Mouse (Mus musculus): ENCODE data around the gene Cpa4. TPM values are rescaled to one million over a fixed set of nuclear protein-coding genes. Genes with fewer than 3 reads are reported as not detected.

Cpa4 gene
- polyA plus RNA-seq, 1 experiment = 0.16 TPM

- 37% methylated on average over 8 of the region's 8 CpGs for WGBS
- DNase-seq = no peak
- no peak overlapping the region for H3K27ac ChIP-seq (ENCODE audit: insufficient read depth, low read length)
- H3K4me3 ChIP-seq (replicated peaks; ENCODE audit: insufficient read depth, low read depth, low read length) = no peak overlapping the region
- TF ChIP-seq CTCF (IDR thresholded peaks at IDR 0.05; ENCODE audit: borderline replicate concordance, insufficient read depth, low read depth, low read length) (no peak), POLR2A (IDR thresholded peaks at IDR 0.05; ENCODE audit: borderline replicate concordance, insufficient read depth, low read length) (no peak)
- no peaks in the 10 kb centered on the region for H3K27me3 ChIP-seq (ENCODE audit: control insufficient read depth, insufficient read depth, low read length)
- peaks cover 3% of the 10 kb centered on the region for H3K4me1 ChIP-seq (ENCODE audit: control insufficient read depth, insufficient read depth, low read length)
Observed at GRCm38 (mm10) chr6:30616491-30616941, 48.3 kb downstream of the Cpa4 start.

DNA sequence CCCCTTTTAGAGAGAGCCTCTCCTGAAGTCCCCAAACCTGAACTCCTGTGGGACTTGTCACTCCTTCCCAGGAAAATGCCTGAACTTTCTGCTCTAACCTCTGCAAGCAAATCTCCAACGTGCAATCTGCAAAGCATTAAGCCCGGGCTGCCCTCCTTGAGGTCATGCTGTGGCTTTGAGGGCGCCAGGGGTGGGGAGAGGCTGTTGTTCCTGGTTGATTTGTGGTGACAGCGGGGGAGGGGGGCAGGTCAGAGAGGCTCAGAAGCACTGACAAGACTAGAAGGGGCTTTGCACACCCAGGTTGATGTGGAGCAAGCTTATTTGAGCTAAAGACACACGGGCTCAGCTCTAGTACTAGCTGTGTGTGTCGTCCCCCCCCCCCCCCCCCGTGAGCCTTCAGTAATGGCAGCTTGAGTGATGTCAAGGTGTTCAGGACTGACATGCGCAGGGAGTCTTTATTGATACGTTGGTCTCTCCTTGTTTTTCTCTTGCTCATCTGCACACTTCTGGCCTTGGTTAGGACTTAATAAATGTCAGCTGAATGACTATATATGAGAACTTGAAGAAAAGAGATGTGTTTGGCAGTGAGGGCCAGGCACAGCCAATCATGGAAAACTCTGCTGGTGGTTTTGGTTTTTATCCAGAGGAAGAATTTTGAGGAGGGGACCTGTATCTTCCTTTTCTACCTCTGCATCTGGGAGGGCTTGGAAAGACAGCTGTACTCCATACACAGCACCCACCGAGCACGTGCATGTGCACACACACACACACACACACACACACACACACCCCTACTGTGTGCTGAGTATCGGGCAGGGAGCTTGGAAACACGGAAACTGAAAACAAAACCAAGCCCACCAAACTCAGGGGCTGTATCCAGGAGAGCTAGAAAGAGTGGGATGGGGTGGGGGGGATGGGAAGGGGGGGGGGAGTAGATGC is 49.1 kb downstream of the Cpa4 start:
- 19% methylated on average over 13 of the region's 13 CpGs for WGBS
- peak overlapping the region; percentile 28 for H3K4me3 ChIP-seq (replicated peaks; ENCODE audit: insufficient read depth, low read depth, low read length)
- no peak for TF ChIP-seq POLR2A (IDR thresholded peaks at IDR 0.05; ENCODE audit: borderline replicate concordance, insufficient read depth, low read length)
- no peak for TF ChIP-seq CTCF (IDR thresholded peaks at IDR 0.05; ENCODE audit: borderline replicate concordance, insufficient read depth, low read depth, low read length)
- H3K4me1 ChIP-seq (ENCODE audit: control insufficient read depth, insufficient read depth, low read length) = peaks cover 3% of the 10 kb centered on the region
- DNase-seq = no peak
- no peaks in the 10 kb centered on the region for H3K27me3 ChIP-seq (ENCODE audit: control insufficient read depth, insufficient read depth, low read length)
- H3K27ac ChIP-seq (ENCODE audit: insufficient read depth, low read length) = no peak overlapping the region

DNA sequence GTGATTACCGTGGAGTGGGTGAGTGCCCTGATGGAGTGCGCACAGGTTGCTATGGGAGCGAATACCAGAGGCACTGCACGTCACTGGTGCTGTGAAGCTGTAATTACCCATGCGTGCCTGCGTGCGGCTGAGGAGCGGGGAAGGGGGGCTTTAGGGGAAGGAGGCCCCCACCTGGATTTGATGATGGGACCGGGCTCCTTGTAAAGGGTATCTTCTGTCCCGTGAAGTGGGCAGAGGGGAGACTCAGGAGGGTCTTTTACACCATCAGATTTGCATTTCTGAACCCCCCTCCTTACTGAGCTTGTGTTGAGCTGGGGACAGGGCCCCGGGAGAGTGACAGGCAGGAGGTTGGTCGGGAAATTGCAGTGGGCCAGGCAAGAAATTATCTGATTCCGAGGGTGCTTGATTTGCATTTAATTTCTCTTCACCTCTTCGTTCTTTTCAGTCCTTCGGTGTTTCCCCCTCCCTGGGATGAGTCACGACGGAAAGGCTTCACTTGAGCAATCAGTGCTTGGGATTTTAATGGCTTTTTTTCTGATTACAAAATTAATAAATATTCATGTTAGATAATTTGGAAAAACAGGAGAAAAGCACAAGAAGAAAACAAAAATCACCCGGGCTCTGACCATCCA is 49.9 kb downstream of the Cpa4 start:
- TF ChIP-seq POLR2A (IDR thresholded peaks at IDR 0.05; ENCODE audit: borderline replicate concordance, insufficient read depth, low read length) (no peak), CTCF (IDR thresholded peaks at IDR 0.05; ENCODE audit: borderline replicate concordance, insufficient read depth, low read depth, low read length) (no peak)
- H3K27ac ChIP-seq (ENCODE audit: insufficient read depth, low read length) = no peak overlapping the region
- H3K27me3 ChIP-seq (ENCODE audit: control insufficient read depth, insufficient read depth, low read length) = no peaks in the 10 kb centered on the region
- H3K4me3 ChIP-seq (replicated peaks; ENCODE audit: insufficient read depth, low read depth, low read length) = peak overlapping the region; percentile 28
- 21% methylated on average over 18 of the region's 18 CpGs for WGBS
- H3K4me1 ChIP-seq (ENCODE audit: control insufficient read depth, insufficient read depth, low read length) = peaks cover 3% of the 10 kb centered on the region
- peak in 1 of 2 experiments; percentile 10 for DNase-seq

DNA sequence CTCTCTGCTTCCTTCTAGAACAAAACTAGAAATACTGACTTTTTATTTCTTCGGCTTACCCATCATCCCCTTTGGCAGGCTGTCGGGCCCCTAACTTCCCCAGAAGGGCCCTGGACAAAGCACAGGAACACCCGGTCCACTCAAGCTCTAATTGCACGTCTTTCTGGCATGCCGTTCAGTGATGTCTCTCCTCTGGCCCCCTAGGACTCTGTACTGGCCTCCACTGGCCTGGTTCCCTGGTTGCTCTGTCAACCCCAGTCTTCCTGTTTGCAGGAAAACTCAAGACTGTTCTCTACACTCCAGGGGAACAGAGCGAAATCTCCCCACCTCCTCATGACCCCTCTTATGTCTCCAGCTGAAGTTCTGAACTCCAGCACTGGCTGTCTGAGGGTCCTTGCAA is 50.6 kb downstream of the Cpa4 start:
- Histone ChIP-seq H3K27me3 (ENCODE audit: control insufficient read depth, insufficient read depth, low read length) (no peaks in the 10 kb centered on the region), H3K27ac (ENCODE audit: insufficient read depth, low read length) (no peak overlapping the region), H3K4me1 (ENCODE audit: control insufficient read depth, insufficient read depth, low read length) (peaks cover 3% of the 10 kb centered on the region), H3K4me3 (replicated peaks; ENCODE audit: insufficient read depth, low read depth, low read length) (no peak overlapping the region)
- no peak for DNase-seq
- WGBS = 61% methylated on average over 6 of the region's 6 CpGs
- TF ChIP-seq POLR2A (IDR thresholded peaks at IDR 0.05; ENCODE audit: borderline replicate concordance, insufficient read depth, low read length) = no peak
- no peak for TF ChIP-seq CTCF (IDR thresholded peaks at IDR 0.05; ENCODE audit: borderline replicate concordance, insufficient read depth, low read depth, low read length)

- no peak for DNase-seq
- no peak overlapping the region for H3K27ac ChIP-seq (ENCODE audit: insufficient read depth, low read length)
- TF ChIP-seq POLR2A (IDR thresholded peaks at IDR 0.05; ENCODE audit: borderline replicate concordance, insufficient read depth, low read length) = no peak
- TF ChIP-seq CTCF (IDR thresholded peaks at IDR 0.05; ENCODE audit: borderline replicate concordance, insufficient read depth, low read depth, low read length) = no peak
- peaks cover 3% of the 10 kb centered on the region for H3K4me1 ChIP-seq (ENCODE audit: control insufficient read depth, insufficient read depth, low read length)
- H3K27me3 ChIP-seq (ENCODE audit: control insufficient read depth, insufficient read depth, low read length) = no peaks in the 10 kb centered on the region
- H3K4me3 ChIP-seq (replicated peaks; ENCODE audit: insufficient read depth, low read depth, low read length) = no peak overlapping the region
- 83% methylated on average over 5 of the region's 5 CpGs for WGBS
Observed at GRCm38 (mm10) chr6:30619606-30620005, 51.4 kb downstream of the Cpa4 start.

DNA sequence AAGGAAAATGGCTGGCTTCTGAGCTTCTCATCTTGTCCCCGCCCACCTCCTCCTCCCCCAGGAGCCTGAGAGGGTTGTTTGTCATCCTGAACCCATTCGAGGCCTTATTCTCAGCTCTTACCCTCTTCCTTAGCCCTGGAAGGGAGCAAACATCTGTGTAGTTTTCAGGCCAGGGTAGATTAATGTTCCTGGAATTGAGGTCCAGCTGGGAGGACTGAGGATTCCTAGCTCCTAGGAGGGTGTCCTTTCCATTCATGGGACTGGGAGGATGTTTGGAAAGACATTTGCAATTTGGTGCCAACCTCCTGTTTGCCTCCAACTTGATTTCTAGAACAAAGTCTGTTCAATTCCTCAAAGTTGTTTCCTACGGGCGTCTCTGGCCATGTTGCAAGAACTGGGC is 52.4 kb downstream of the Cpa4 start:
- no peaks in the 10 kb centered on the region for H3K27me3 ChIP-seq (ENCODE audit: control insufficient read depth, insufficient read depth, low read length)
- H3K4me3 ChIP-seq (replicated peaks; ENCODE audit: insufficient read depth, low read depth, low read length) = no peak overlapping the region
- peaks cover 3% of the 10 kb centered on the region for H3K4me1 ChIP-seq (ENCODE audit: control insufficient read depth, insufficient read depth, low read length)
- DNase-seq = no peak
- WGBS = 89% methylated on average over 4 of the region's 4 CpGs
- no peak overlapping the region for H3K27ac ChIP-seq (ENCODE audit: insufficient read depth, low read length)
- TF ChIP-seq POLR2A (IDR thresholded peaks at IDR 0.05; ENCODE audit: borderline replicate concordance, insufficient read depth, low read length) = no peak
- no peak for TF ChIP-seq CTCF (IDR thresholded peaks at IDR 0.05; ENCODE audit: borderline replicate concordance, insufficient read depth, low read depth, low read length)

DNA sequence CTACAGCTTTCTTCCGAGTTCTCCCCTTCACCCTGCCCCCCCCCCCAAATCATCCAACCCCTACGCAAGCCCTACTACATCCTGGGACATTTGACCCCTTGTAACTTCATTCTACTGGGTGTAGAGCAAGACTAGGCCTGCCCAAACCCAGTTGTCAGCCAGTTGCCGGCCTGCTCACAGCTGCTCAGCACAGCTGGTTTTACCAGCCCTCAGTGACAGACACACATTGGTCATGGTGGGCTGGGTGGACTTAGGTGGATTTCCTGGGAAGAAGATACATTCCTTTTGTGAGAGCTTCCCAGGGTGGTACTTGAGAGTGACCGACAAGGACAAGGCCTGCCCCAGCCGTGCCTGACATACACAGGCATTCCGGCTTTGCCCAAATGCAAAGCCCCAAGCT is 52.8 kb downstream of the Cpa4 start:
- DNase-seq = no peak
- Histone ChIP-seq H3K27ac (ENCODE audit: insufficient read depth, low read length) (no peak overlapping the region), H3K4me1 (ENCODE audit: control insufficient read depth, insufficient read depth, low read length) (peaks cover 3% of the 10 kb centered on the region), H3K4me3 (replicated peaks; ENCODE audit: insufficient read depth, low read depth, low read length) (no peak overlapping the region), H3K27me3 (ENCODE audit: control insufficient read depth, insufficient read depth, low read length) (no peaks in the 10 kb centered on the region)
- 88% methylated on average over 6 of the region's 6 CpGs for whole genome bisulfite sequencing
- no peak for TF ChIP-seq POLR2A (IDR thresholded peaks at IDR 0.05; ENCODE audit: borderline replicate concordance, insufficient read depth, low read length)
- no peak for TF ChIP-seq CTCF (IDR thresholded peaks at IDR 0.05; ENCODE audit: borderline replicate concordance, insufficient read depth, low read depth, low read length)
